ENCODE assay signal across 8 mouse cellular contexts in genomic region chr9:118606148-118606816, GRCm38 (mm10). TPM values are rescaled to one million over a fixed set of nuclear protein-coding genes. Genes with fewer than 3 reads are reported as not detected.
A peak's percentile ranks its signal among the peaks of the same experiment; 100 is the strongest.
DNase-seq lines count a peak whose midpoint lies in the region; ATAC-seq and TF ChIP-seq lines count a peak whose summit lies in the region.

Gene Itga9, plus strand, starts transcription at chr9:118606690.

- H3K36me3 ChIP-seq in ES-E14 (ENCODE audit: control insufficient read depth, insufficient read depth, low read length, poor library complexity, severe bottlenecking): no peaks in the 10 kb centered on the region
- no peaks in the 10 kb centered on the region for H3K36me3 ChIP-seq in hindbrain, embryonic 12.5 days

- ATAC-seq in hindbrain, embryonic 12.5 days (ENCODE audit: low FRiP score): peak; percentile 85

- no peaks in the 10 kb centered on the region for H3K9me3 ChIP-seq in ES-E14 (ENCODE audit: control insufficient read depth, insufficient read depth, low read depth, low read length)
- no peaks in the 10 kb centered on the region for H3K9me3 ChIP-seq in hindbrain, embryonic 12.5 days (replicated peaks)

- peaks cover 44% of the 10 kb centered on the region for H3K27me3 ChIP-seq in hindbrain, embryonic 12.5 days

- H3K9ac ChIP-seq in ES-E14 (ENCODE audit: insufficient read depth, low read depth, low read length, poor library complexity, severe bottlenecking): peak within 1 kb of the TSS; percentile 84
- peak within 1 kb of the TSS; percentile 87 for H3K9ac ChIP-seq in hindbrain, embryonic 12.5 days

- H3K27ac ChIP-seq in ES-E14 (ENCODE audit: insufficient read depth, low read depth, low read length, poor library complexity, severe bottlenecking): no peak within 1 kb of the TSS
- peak within 1 kb of the TSS; percentile 40; the same call in 1 of the 2 replicates for H3K27ac ChIP-seq in hindbrain, embryonic 12.5 days

- H3K4me3 ChIP-seq in ES-E14 (ENCODE audit: insufficient read depth in 1 of 2, low read depth in 1 of 2, low read length in 2 of 2, poor library complexity in 1 of 2, severe bottlenecking in 1 of 2): peak within 1 kb of the TSS; percentile 84 to 90
- H3K4me3 ChIP-seq in hindbrain, embryonic 12.5 days: peak within 1 kb of the TSS; percentile 61

- peak; percentile 31 for DNase-seq in ES-E14 (ENCODE audit: low read depth, low spot score)
- DNase-seq in cerebellum, adult 9-11 months: peak; percentile 16
- DNase-seq in frontal cortex, postnatal 36 days (ENCODE audit: low spot score in 2 of 2): peak; percentile 46 to 55
- peak; percentile 64 to 81 for DNase-seq in layer of hippocampus, postnatal 25 days (ENCODE audit: extremely low spot score in 1 of 2, low spot score in 1 of 2)
- peak; percentile 83 for DNase-seq in lung, postnatal 36 days
- peak; percentile 45 for DNase-seq in retina, postnatal 7 days (ENCODE audit: low read depth, low spot score)
- DNase-seq in thymus, postnatal 4 days: peak; percentile 93

- H3K4me2 ChIP-seq in hindbrain, embryonic 12.5 days (replicated peaks): peak within 1 kb of the TSS; percentile 88

- 12% methylated on average over 42 of the region's 42 CpGs for WGBS in hindbrain, embryonic 12.5 days

- in situ Hi-C loops in ES-E14 (cut with MboI; ENCODE audit: low sequenced_read_pairs in 2 of 2, unreplicated experiment in 2 of 2): no loop called here

- H3K4me1 ChIP-seq in ES-E14 (ENCODE audit: control insufficient read depth in 2 of 2, insufficient read depth in 2 of 2, low read length in 2 of 2, poor library complexity in 1 of 2): peaks cover 0 to 9% of the 10 kb centered on the region in 2 experiments; a peak in 2 of 4 replicates
- H3K4me1 ChIP-seq in hindbrain, embryonic 12.5 days: peaks cover 12% of the 10 kb centered on the region

TF ChIP-seq in ES-E14, 5 proteins besides CTCF, POLR2A, EP300 and RAD21:
- TF ChIP-seq MAFK (IDR thresholded peaks at IDR 0.05; ENCODE audit: insufficient read depth, low read depth, low read length): no peak
- TF ChIP-seq HCFC1 (IDR thresholded peaks at IDR 0.05; ENCODE audit: borderline replicate concordance, insufficient read depth, low read length): peak; percentile 45; the same call in 1 of the 2 replicates
- peak; percentile 18; the same call in 1 of the 2 replicates for TF ChIP-seq ZC3H11A (IDR thresholded peaks at IDR 0.05; ENCODE audit: borderline replicate concordance, low read depth, low read length)
- no peak for TF ChIP-seq CHD2 (IDR thresholded peaks at IDR 0.05; ENCODE audit: low read depth, low read length)
- TF ChIP-seq ZNF384 (IDR thresholded peaks at IDR 0.05; ENCODE audit: low read depth, low read length): no peak

RNA-seq across cellular contexts. Expression of gene Itga9, which starts in this region (rescaled TPM):
- total RNA-seq in ES-E14 (2012; rRNA removed): 19.7 and 43.7 TPM in 2 replicates
- polyA plus RNA-seq in hindbrain, embryonic 12.5 days (2016; fragmentation: Nextera tagmentation; extraction: Ambion mirVana): 12.4 and 12.7 TPM in 2 replicates
- 1 to 10 TPM; 4.9 to 5.6 TPM for total RNA-seq in layer of hippocampus, postnatal 25 days (2021)

Comparison
In these comparisons a context has a peak if more than half of its experiments do, and no peak if none do; other contexts are left out.
1. DNase-seq: peak in every context shown above with its lines; median percentile 93 in thymus, postnatal 4 days; 83 in lung, postnatal 36 days; 72 in layer of hippocampus, postnatal 25 days; 50 in frontal cortex, postnatal 36 days; 45 in retina, postnatal 7 days; 31 in ES-E14; 16 in cerebellum, adult 9-11 months.